Mouse (Mus musculus): ENCODE data around the gene Tor4a.

The Tor4a gene

GRCm38 (mm10) chr2:25170326-25171100, 26.2 kb downstream of the Tor4a start:
- no peak for DNase-seq (ENCODE audit: low read depth, low spot score)

DNA sequence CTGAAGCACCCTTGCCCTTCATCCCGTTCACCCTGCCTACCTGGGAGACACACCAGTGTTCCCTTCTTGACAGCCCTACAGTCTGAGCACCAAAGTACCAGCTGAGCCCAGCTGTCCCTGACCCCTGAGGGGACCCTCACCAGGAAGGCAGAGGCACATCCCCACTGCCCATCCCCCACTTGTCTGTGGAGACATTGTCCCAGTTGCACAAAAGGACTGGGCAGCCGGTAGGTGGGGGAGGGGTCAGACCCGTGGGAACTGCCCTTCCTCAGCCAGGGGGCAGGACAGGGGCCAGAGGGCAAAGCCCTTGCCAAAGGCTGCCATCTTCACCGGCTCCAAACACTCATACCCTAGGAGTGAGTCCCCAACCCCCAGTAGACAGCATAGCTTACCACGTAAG, 26.9 kb downstream of the Tor4a start:
- no peak for DNase-seq (ENCODE audit: low read depth, low spot score)

- no peak for DNase-seq (ENCODE audit: low read depth, low spot score)
These were observed 28.1 kb downstream of the Tor4a start for GRCm38 (mm10) chr2:25168665-25168978.

DNA sequence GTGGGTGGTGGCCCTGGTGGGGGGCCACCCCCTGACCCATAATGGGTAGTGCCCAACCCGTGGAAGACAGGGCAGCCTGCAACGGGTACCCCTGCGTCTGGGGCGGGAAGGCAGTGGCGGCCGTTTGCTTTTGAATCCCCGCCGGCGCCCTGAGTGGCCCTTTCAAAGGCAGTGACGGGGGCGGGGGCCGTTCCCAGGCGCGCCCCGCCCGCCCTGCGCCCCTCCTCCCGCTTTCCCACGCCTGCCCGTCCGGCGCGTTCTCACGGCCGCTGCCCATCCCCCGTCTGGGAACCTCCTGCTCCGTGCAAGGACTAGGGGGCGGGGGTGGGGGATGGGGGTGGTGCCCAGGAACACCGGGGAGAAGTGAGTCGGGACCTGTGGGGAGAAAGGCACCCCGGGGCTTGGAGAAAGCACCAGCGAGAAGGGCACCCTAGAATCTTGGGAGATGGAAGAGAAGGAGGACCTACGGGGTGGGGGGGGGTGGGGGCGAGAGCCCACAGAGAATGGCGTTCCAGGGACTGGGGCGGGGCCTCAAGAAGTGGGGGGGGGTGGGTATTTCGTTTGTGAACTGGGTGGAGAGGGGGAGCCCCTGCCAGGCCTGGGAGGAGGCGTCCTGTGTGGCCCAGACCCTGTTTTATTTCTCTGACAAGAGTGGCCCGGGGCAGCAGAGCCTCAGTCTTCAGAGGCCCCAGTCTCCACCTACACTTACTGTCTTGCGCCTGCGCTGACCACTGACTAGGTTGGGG, 28.6 kb downstream of the Tor4a start:
- no peak for DNase-seq (ENCODE audit: low read depth, low spot score)

DNA sequence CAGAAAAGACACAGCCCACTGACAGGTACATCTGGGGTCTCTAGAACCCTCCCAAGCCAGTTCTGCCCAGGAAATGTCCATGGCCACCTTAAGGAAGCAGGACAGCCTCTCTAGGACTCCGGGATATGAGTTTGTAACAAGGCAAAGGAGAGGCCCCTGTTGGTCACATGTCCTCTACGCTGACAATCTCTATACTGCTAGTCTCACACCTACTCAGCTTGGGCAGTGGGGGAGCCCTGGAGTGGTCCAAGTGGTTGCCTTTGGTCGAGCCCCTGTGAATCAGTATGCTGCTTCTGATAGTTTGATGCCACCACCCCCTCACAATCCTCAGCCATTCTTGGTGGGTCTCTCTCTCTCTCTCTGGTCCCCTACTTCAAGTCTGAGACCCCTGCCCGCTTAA, 29.2 kb downstream of the Tor4a start:
- DNase-seq (ENCODE audit: low read depth, low spot score), result no peak

DNA sequence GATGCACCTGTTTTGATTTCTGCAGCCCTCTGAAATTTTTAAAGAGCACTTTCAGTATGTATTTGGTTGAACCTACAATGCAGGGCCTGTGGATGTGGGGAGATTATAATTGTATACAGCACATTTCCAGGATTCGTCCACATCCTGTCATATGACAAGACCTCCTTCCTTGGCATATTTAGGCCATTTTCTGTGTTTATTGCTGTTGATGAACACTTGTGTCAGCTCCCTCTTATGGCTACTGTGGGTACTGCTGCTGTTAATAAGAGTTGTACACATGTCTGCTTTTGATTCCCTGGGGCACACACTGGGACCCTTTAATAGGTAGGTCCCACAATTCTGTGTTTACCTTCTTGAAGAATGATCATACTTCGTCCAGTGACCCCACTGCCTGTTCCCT, 39.0 kb downstream of the Tor4a start:
- DNase-seq (ENCODE audit: low read depth, low spot score), result no peak

- no peak for DNase-seq (ENCODE audit: low read depth, low spot score)
These were observed 39.7 kb downstream of the Tor4a start for GRCm38 (mm10) chr2:25156990-25157389.

GRCm38 (mm10) chr2:25156177-25156576, 40.5 kb downstream of the Tor4a start:
- no peak for DNase-seq (ENCODE audit: low read depth, low spot score)

- DNase-seq (ENCODE audit: low read depth, low spot score), result no peak
These were observed 45.3 kb downstream of the Tor4a start for GRCm38 (mm10) chr2:25151280-25151956.

DNA sequence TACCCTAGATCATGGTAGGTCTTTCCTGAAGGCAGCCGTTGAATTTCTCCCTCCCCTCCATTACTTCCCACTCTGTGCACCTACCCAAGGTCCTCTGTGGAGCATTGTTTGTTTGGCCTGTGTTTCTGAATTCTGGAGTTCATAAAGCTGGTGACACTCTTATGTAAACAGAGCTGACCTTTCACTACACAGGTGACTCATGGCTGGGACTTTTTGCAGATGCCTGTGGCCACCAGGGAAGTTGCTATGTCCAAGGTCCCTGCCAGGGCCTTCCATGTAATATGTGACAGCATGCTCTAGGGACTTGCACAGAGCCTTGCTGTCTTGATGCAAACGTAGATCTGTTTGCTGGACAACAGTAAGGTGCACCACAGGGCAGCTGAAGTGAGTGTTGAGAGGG, 47.0 kb downstream of the Tor4a start:
- DNase-seq (ENCODE audit: low read depth, low spot score), result no peak

GRCm38 (mm10) chr2:25147892-25148291, 48.8 kb downstream of the Tor4a start:
- DNase-seq (ENCODE audit: low read depth, low spot score), result no peak

DNA sequence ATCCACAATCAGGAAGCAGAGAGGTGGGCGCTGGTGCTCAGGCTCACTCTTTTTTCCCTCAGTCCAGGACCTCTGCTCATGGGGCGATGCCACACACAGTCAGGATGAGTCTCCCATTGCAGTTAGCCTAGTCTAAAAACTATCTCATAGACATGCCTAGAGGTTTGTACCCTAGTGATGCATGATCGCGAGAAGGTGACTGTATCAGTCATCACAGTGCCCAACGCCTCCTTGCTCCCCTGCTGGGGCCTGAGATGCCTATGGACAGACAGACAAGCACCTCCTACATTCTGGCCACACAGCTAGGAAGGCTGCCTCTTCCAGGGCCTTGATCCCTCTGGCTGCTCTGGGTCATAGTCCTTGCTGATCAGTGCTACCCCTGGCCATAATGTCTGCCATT, 49.3 kb downstream of the Tor4a start:
- no peak for DNase-seq (ENCODE audit: low read depth, low spot score)

DNA sequence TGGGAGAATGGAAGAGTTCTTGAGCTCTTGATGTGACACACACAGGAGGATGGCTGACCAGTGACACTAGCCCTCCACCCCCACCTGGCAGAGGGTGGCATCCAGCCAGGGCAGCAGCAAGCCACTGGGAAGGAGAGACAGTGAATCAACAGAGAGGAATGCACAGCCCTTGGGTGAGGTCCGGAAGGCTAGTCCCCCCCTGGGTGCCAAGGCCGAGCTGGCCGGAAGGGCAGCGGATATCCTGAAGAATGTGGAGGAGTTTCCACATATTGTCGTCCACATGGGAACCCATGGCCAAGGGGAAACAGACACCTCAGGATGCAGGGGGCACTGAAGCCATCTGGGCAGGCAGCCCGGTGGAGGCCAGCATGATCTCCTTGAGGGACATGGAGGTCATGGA, 51.3 kb downstream of the Tor4a start:
- no peak for DNase-seq (ENCODE audit: low read depth, low spot score)
